Mouse (Mus musculus) limb, embryonic 15.5 days (tissue): ENCODE measurements around the gene Heatr4. TPM values are rescaled to one million over a fixed set of nuclear protein-coding genes. Genes with fewer than 3 reads are reported as not detected.
"Not testable (repeated sequence)": the region's sequence is repeated elsewhere in the genome, so short reads cannot be mapped to it uniquely, and the experiment has no call there.

Experiments used
- ATAC-seq: fragments of 200-750 bp; cut with Nextera tagmentation; 2 replicates; pipeline ENCODE4 v1.8.0; 2017; ENCODE audit warnings: low read depth, moderate TSS enrichment; ENCODE audit not compliant: insufficient number of reproducible peaks, low FRiP score, low TSS enrichment
- H3K27ac ChIP-seq: fragments of 300-500 bp; sonication (generic); 2 replicates; pipeline ENCODE4 v1.5.1; 2015; ENCODE audit warnings: moderate library complexity, mild to moderate bottlenecking, inconsistent platforms
- H3K27me3 ChIP-seq: fragments of 300-500 bp; sonication (generic); 2 replicates; pipeline ENCODE4 v1.6.1; 2015; ENCODE audit warnings: inconsistent platforms
- H3K36me3 ChIP-seq: fragments of 300-500 bp; sonication (generic); 2 replicates; pipeline ENCODE4 v1.6.1; 2015; ENCODE audit warnings: inconsistent platforms
- H3K4me1 ChIP-seq: fragments of 300-500 bp; sonication (generic); 2 replicates; pipeline ENCODE4 v1.6.1; 2015; ENCODE audit warnings: inconsistent platforms
- H3K4me2 ChIP-seq: fragments of 300-500 bp; sonication (generic); 2 replicates; pipeline ENCODE4 v1.6.1; 2015; ENCODE audit warnings: mild to moderate bottlenecking, inconsistent platforms
- H3K4me3 ChIP-seq: fragments of 300-500 bp; sonication (generic); 2 replicates; pipeline ENCODE4 v1.5.1; 2015; ENCODE audit warnings: mild to moderate bottlenecking, inconsistent platforms
- H3K9ac ChIP-seq: fragments of 300-500 bp; sonication (generic); 2 replicates; pipeline ENCODE4 v1.6.1; 2015; ENCODE audit warnings: inconsistent platforms
- H3K9me3 ChIP-seq: fragments of 300-500 bp; sonication (generic); 2 replicates; pipeline ENCODE4 v1.6.1; 2016; ENCODE audit warnings: inconsistent platforms
- WGBS: fragments of 180-500 bp; shearing (Covaris S2); methylation state at CpG from one replicate; pipeline ENCODE4 v1.1.7; 2015; 5-methylcytosine and 5-hydroxymethylcytosine counted together
- polyA plus RNA-seq: library from polyadenylated mRNA; unstranded; fragments of >200 nt; fragmentation: Nextera tagmentation; extraction: Ambion mirVana; gene quantifications from 2 replicates; pipeline ENCODE4 v1.2.1, GENCODE M21; 2015

Heatr4 gene
- polyA plus RNA-seq, 1 experiment from 2014 or later, result not detected

- ATAC-seq, result peak; percentile 90
- Histone ChIP-seq H3K9me3 (no peaks in the 10 kb centered on the region), H3K9ac (peak within 1 kb of the TSS; percentile 76), H3K4me2 (peak within 1 kb of the TSS; percentile 92), H3K36me3 (peaks cover 6% of the 10 kb centered on the region), H3K27me3 (no peaks in the 10 kb centered on the region), H3K4me3 (peak within 1 kb of the TSS; percentile 92), H3K4me1 (peaks cover 26% of the 10 kb centered on the region), H3K27ac (peak within 1 kb of the TSS; percentile 87)
- under 1% methylated on average over 36 of the region's 37 CpGs for WGBS
Measured at GRCm38 (mm10) chr12:83950493-83950839, 34.2 kb downstream of the Heatr4 start, which contains the start of gene Riox1. TSS of gene Riox1 (plus strand) at chr12:83950608.

GRCm38 (mm10) chr12:83949776-83950492 lies 34.7 kb downstream of the Heatr4 start:
- 26% methylated on average over 11 of the region's 11 CpGs for WGBS
- H3K4me3 ChIP-seq, result peak overlapping the region; percentile 92
- H3K4me1 ChIP-seq, result peaks cover 26% of the 10 kb centered on the region
- H3K4me2 ChIP-seq, result peak overlapping the region; percentile 92
- no peaks in the 10 kb centered on the region for H3K9me3 ChIP-seq
- no peak for ATAC-seq
- peaks cover 6% of the 10 kb centered on the region for H3K36me3 ChIP-seq
- H3K9ac ChIP-seq, result peak overlapping the region; percentile 76; the same call in 1 of the 2 replicates
- H3K27me3 ChIP-seq, result no peaks in the 10 kb centered on the region
- H3K27ac ChIP-seq, result peak overlapping the region; percentile 87; the same call in 1 of the 2 replicates

- peaks cover 26% of the 10 kb centered on the region for H3K4me1 ChIP-seq
- H3K9me3 ChIP-seq, result no peaks in the 10 kb centered on the region
- peaks cover 6% of the 10 kb centered on the region for H3K36me3 ChIP-seq
- no peak for ATAC-seq
- no peak overlapping the region for H3K9ac ChIP-seq
- H3K4me2 ChIP-seq, result no peak overlapping the region
- H3K27me3 ChIP-seq, result no peaks in the 10 kb centered on the region
- H3K27ac ChIP-seq, result no peak overlapping the region
- 78% methylated on average over 4 of the region's 4 CpGs for WGBS
- H3K4me3 ChIP-seq, result no peak overlapping the region
Measured at GRCm38 (mm10) chr12:83949043-83949442, 35.6 kb downstream of the Heatr4 start.

- peaks cover 17% of the 10 kb centered on the region for H3K4me1 ChIP-seq
- ATAC-seq, result no peak
- H3K27ac ChIP-seq, result no peak overlapping the region
- no peak overlapping the region for H3K4me2 ChIP-seq
- peaks cover 2% of the 10 kb centered on the region for H3K36me3 ChIP-seq
- H3K4me3 ChIP-seq, result no peak overlapping the region
- no peaks in the 10 kb centered on the region for H3K27me3 ChIP-seq
- H3K9me3 ChIP-seq, result no peaks in the 10 kb centered on the region
- H3K9ac ChIP-seq, result no peak overlapping the region
- 79% methylated on average over 8 of the region's 8 CpGs for whole genome bisulfite sequencing
Measured at GRCm38 (mm10) chr12:83947260-83947811, 37.3 kb downstream of the Heatr4 start.

GRCm38 (mm10) chr12:83941938-83942337 lies 42.7 kb downstream of the Heatr4 start:
- no peak overlapping the region for H3K9ac ChIP-seq
- no peak overlapping the region for H3K27ac ChIP-seq
- H3K36me3 ChIP-seq, result no peaks in the 10 kb centered on the region
- ATAC-seq, result no peak
- H3K9me3 ChIP-seq, result no peaks in the 10 kb centered on the region
- no peaks in the 10 kb centered on the region for H3K4me1 ChIP-seq
- H3K4me2 ChIP-seq, result no peak overlapping the region
- H3K4me3 ChIP-seq, result no peak overlapping the region
- no peaks in the 10 kb centered on the region for H3K27me3 ChIP-seq
- WGBS, result 71% methylated on average over 3 of the region's 3 CpGs

GRCm38 (mm10) chr12:83940031-83940430 lies 44.6 kb downstream of the Heatr4 start:
- WGBS, result 61% methylated on average over 4 of the region's 4 CpGs
- H3K4me2 ChIP-seq, result no peak overlapping the region
- no peaks in the 10 kb centered on the region for H3K36me3 ChIP-seq
- no peaks in the 10 kb centered on the region for H3K9me3 ChIP-seq
- no peaks in the 10 kb centered on the region for H3K4me1 ChIP-seq
- H3K4me3 ChIP-seq, result no peak overlapping the region
- H3K9ac ChIP-seq, result no peak overlapping the region
- ATAC-seq, result no peak
- no peaks in the 10 kb centered on the region for H3K27me3 ChIP-seq
- H3K27ac ChIP-seq, result no peak overlapping the region

GRCm38 (mm10) chr12:83939332-83939731 lies 45.3 kb downstream of the Heatr4 start:
- Histone ChIP-seq H3K9ac (no peak overlapping the region), H3K4me2 (no peak overlapping the region), H3K4me1 (no peaks in the 10 kb centered on the region), H3K9me3 (no peaks in the 10 kb centered on the region), H3K27ac (no peak overlapping the region), H3K27me3 (no peaks in the 10 kb centered on the region), H3K4me3 (no peak overlapping the region), H3K36me3 (no peaks in the 10 kb centered on the region)
- 79% methylated on average over 2 of the region's 2 CpGs for WGBS
- ATAC-seq, result no peak

GRCm38 (mm10) chr12:83938592-83938991 lies 46.1 kb downstream of the Heatr4 start:
- H3K9me3 ChIP-seq, H3K27ac ChIP-seq, ATAC-seq, H3K4me2 ChIP-seq, H3K36me3 ChIP-seq, H3K9ac ChIP-seq, H3K4me1 ChIP-seq, H3K27me3 ChIP-seq, H3K4me3 ChIP-seq: not testable (repeated sequence)
- WGBS, result 62% methylated on average over 1 of the region's 1 CpGs

- Histone ChIP-seq H3K27me3 (no peaks in the 10 kb centered on the region), H3K9me3 (no peaks in the 10 kb centered on the region), H3K4me1 (no peaks in the 10 kb centered on the region), H3K4me2 (no peak overlapping the region), H3K36me3 (no peaks in the 10 kb centered on the region), H3K27ac (no peak overlapping the region), H3K9ac (no peak overlapping the region), H3K4me3 (no peak overlapping the region)
- ATAC-seq, result no peak
- WGBS, result 62% methylated on average over 10 of the region's 10 CpGs
Measured at GRCm38 (mm10) chr12:83937600-83937999, 47.1 kb downstream of the Heatr4 start.

- no peak overlapping the region for H3K4me3 ChIP-seq
- H3K27me3 ChIP-seq, result no peaks in the 10 kb centered on the region
- no peak overlapping the region for H3K9ac ChIP-seq
- ATAC-seq, result no peak
- H3K4me2 ChIP-seq, result no peak overlapping the region
- no peaks in the 10 kb centered on the region for H3K4me1 ChIP-seq
- H3K9me3 ChIP-seq, result no peaks in the 10 kb centered on the region
- H3K27ac ChIP-seq, result no peak overlapping the region
- no peaks in the 10 kb centered on the region for H3K36me3 ChIP-seq
- 51% methylated on average over 2 of the region's 2 CpGs for WGBS
Measured at GRCm38 (mm10) chr12:83929186-83929804, 55.4 kb downstream of the Heatr4 start.

GRCm38 (mm10) chr12:83927747-83928146 lies 56.9 kb downstream of the Heatr4 start:
- 78% methylated on average over 4 of the region's 4 CpGs for WGBS
- H3K4me2 ChIP-seq, result no peak overlapping the region

GRCm38 (mm10) chr12:83926061-83926460 lies 58.6 kb downstream of the Heatr4 start:
- H3K4me1 ChIP-seq, result peaks cover 9% of the 10 kb centered on the region; the same call in 1 of the 2 replicates
- no peak overlapping the region for H3K9ac ChIP-seq
- no peaks in the 10 kb centered on the region for H3K27me3 ChIP-seq
- no peaks in the 10 kb centered on the region for H3K9me3 ChIP-seq
- ATAC-seq, result no peak
- no peak overlapping the region for H3K4me2 ChIP-seq
- no peaks in the 10 kb centered on the region for H3K36me3 ChIP-seq
- H3K4me3 ChIP-seq, result no peak overlapping the region
- 51% methylated on average over 2 of the region's 2 CpGs for WGBS
- no peak overlapping the region for H3K27ac ChIP-seq

More at GRCm38 (mm10) chr12:83927747-83928146, 56.9 kb downstream of the Heatr4 start:
- no peaks in the 10 kb centered on the region for H3K36me3 ChIP-seq
- peaks cover 8% of the 10 kb centered on the region; the same call in 1 of the 2 replicates for H3K4me1 ChIP-seq
- no peak overlapping the region for H3K4me3 ChIP-seq
- H3K9me3 ChIP-seq, result no peaks in the 10 kb centered on the region
- ATAC-seq, result no peak
- no peak overlapping the region for H3K9ac ChIP-seq
- H3K27ac ChIP-seq, result no peak overlapping the region
- no peaks in the 10 kb centered on the region for H3K27me3 ChIP-seq
